Mouse (Mus musculus): Measurements from ENCODE around the gene Mtus2. TPM values are rescaled to one million over a fixed set of nuclear protein-coding genes. Genes with fewer than 3 reads are reported as not detected.

The Mtus2 gene
- total and polyA plus RNA-seq, 3 experiments, result 0.03 to 0.13 TPM; not detected in 1

DNA sequence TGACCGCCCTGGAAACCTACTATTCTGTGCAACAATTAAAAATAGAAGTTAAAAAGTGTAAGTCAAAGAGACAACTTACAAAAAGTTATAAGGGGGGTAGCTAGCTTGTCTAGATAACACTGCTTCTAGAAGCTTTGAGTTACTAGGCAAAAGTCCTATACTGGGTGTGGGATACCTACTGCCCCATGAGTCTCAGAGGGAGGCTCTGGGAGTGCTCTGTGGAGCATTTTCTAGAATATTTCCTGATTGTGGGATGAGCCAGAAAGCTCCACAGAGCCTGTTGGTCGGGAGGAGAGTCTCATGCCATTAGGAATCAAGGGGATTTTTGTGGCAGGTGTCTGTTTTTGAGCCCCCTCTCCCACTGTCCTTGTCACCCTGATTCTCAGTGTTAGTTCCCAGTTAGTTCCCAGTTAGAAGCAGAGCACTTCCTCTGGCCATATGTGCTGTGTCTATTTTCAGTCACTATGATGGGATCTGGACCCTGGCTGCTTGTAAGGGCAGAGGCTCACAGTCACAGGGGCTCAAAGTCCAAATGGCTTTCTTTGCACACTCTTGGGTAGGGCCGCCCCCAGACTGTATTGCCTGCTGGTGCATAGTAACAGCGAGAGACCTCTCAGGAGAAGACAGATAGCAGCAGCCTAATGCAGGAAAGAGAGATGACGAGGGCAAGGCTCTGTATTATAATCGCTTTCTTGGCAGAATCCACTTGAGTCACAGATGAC lies 57.2 kb downstream of the Mtus2 start:
- Histone ChIP-seq H3K36me3 (replicated peaks in 1 of 2; ENCODE audit: control insufficient read depth in 1 of 2, insufficient read depth in 1 of 2, low read length in 1 of 2) (no peaks in the 10 kb centered on the region), H3K27ac (ENCODE audit: insufficient read depth, low read depth) (no peak overlapping the region), H3K4me2 (ENCODE audit: insufficient read depth, low read depth, poor library complexity, severe bottlenecking) (no peak overlapping the region), H3K9me3 (replicated peaks; ENCODE audit: low read length) (peaks cover 44% of the 10 kb centered on the region), H3K27me3 (replicated peaks) (no peaks in the 10 kb centered on the region), H3K79me2 (replicated peaks; ENCODE audit: control insufficient read depth, extremely low read depth, insufficient read depth, poor library complexity, severe bottlenecking) (no peaks in the 10 kb centered on the region), H3K4me1 (ENCODE audit: control insufficient read depth in 1 of 2, insufficient read depth in 2 of 2) (no peaks in the 10 kb centered on the region), H3K4me3 (replicated peaks in 1 of 3; ENCODE audit: low read depth in 2 of 3, low read length in 2 of 3, poor library complexity in 1 of 3) (no peak overlapping the region), H3K9ac (ENCODE audit: insufficient read depth, low read depth) (no peak overlapping the region)
- in situ Hi-C loops (cut with MboI; ENCODE audit: low pct_ligation_motif_present, low pct_unique_long_range_greater_than_20kb, low sequenced_read_pairs), result no loop called here
- TF ChIP-seq EP300 (IDR thresholded peaks at IDR 0.05; ENCODE audit: low read length) (no peak), USF2 (conservative IDR thresholded peaks at IDR 0.05; ENCODE audit: low read depth, low read length) (no peak), ZKSCAN1 (IDR thresholded peaks at IDR 0.05; ENCODE audit: borderline replicate concordance, low read depth, low read length) (no peak), MEF2A (IDR thresholded peaks at IDR 0.05; ENCODE audit: borderline replicate concordance, low read depth, low read length) (no peak), POLR2AphosphoS2 (IDR thresholded peaks at IDR 0.05; ENCODE audit: low read depth, low read length) (no peak), RAD21 (IDR thresholded peaks at IDR 0.05; ENCODE audit: low read depth, low read length) (no peak)
- no peak for DNase-seq (ENCODE audit: extremely low read depth)
- dilution Hi-C loops (cut with MboI; ENCODE audit: extremely low pct_ligation_motif_present, extremely low pct_unique_long_range_greater_than_20kb, low sequenced_read_pairs), result no loop called here

DNA sequence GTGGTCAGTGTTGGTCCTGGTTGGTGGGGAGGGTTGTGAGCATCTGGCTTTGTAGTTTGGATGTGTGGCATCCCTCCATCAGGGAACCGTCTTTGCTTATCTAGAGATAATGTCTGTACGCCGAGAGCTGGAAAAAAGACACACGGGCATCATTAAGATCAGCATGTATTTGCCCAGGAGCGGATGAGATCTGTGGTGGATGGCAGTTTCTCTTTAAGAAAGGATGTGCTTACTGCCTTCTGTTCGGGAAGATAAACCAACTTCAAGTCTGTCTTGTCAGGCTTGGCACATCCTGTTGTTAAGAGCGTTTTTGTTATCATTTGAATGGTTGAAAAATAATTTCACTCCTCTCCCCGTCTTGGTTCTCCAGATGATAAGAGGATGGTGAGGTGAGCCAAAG lies 58.3 kb downstream of the Mtus2 start:
- no peak overlapping the region for H3K4me3 ChIP-seq (replicated peaks in 1 of 3; ENCODE audit: low read depth in 2 of 3, low read length in 2 of 3, poor library complexity in 1 of 3)
- no peaks in the 10 kb centered on the region for H3K36me3 ChIP-seq (replicated peaks in 1 of 2; ENCODE audit: control insufficient read depth in 1 of 2, insufficient read depth in 1 of 2, low read length in 1 of 2)
- in situ Hi-C loops (cut with MboI; ENCODE audit: low pct_ligation_motif_present, low pct_unique_long_range_greater_than_20kb, low sequenced_read_pairs) (no loop called here), dilution Hi-C loops (cut with MboI; ENCODE audit: extremely low pct_ligation_motif_present, extremely low pct_unique_long_range_greater_than_20kb, low sequenced_read_pairs) (no loop called here)
- H3K4me1 ChIP-seq (ENCODE audit: control insufficient read depth in 1 of 2, insufficient read depth in 2 of 2), result no peaks in the 10 kb centered on the region
- peaks cover 48% of the 10 kb centered on the region for H3K9me3 ChIP-seq (replicated peaks; ENCODE audit: low read length)
- TF ChIP-seq BHLHE40 (IDR thresholded peaks at IDR 0.05; ENCODE audit: low read depth, low read length) (no peak), CTCF (conservative IDR thresholded peaks at IDR 0.05 in 1 of 2, IDR thresholded peaks at IDR 0.05 in 1 of 2; ENCODE audit: low read depth in 2 of 2, low read length in 2 of 2) (no peak), RCOR1 (conservative IDR thresholded peaks at IDR 0.05; ENCODE audit: low read depth, low read length) (no peak), MYC (IDR thresholded peaks at IDR 0.05; ENCODE audit: low read depth, low read length) (no peak), POLR2AphosphoS2 (IDR thresholded peaks at IDR 0.05; ENCODE audit: low read depth, low read length) (no peak), NELFE (IDR thresholded peaks at IDR 0.05; ENCODE audit: low read depth, low read length) (no peak), ETS1 (conservative IDR thresholded peaks at IDR 0.05; ENCODE audit: low read depth, low read length) (no peak), EP300 (IDR thresholded peaks at IDR 0.05; ENCODE audit: low read length) (no peak), PAX5 (IDR thresholded peaks at IDR 0.05; ENCODE audit: low read length) (no peak), KAT2A (IDR thresholded peaks at IDR 0.05; ENCODE audit: insufficient replicate concordance, low read length) (no peak), ELF1 (IDR thresholded peaks at IDR 0.05; ENCODE audit: low read depth, low read length) (no peak), ZMIZ1 (IDR thresholded peaks at IDR 0.05; ENCODE audit: low read depth, low read length) (no peak), CHD2 (IDR thresholded peaks at IDR 0.05; ENCODE audit: low read length) (no peak), TCF12 (IDR thresholded peaks at IDR 0.05; ENCODE audit: low read depth, low read length) (no peak)
- H3K27ac ChIP-seq (ENCODE audit: insufficient read depth, low read depth), result no peak overlapping the region
- H3K79me2 ChIP-seq (replicated peaks; ENCODE audit: control insufficient read depth, extremely low read depth, insufficient read depth, poor library complexity, severe bottlenecking), result no peaks in the 10 kb centered on the region
- DNase-seq (ENCODE audit: extremely low read depth), result no peak
- H3K27me3 ChIP-seq (replicated peaks), result no peaks in the 10 kb centered on the region
- no peak overlapping the region for H3K4me2 ChIP-seq (ENCODE audit: insufficient read depth, low read depth, poor library complexity, severe bottlenecking)
- H3K9ac ChIP-seq (ENCODE audit: insufficient read depth, low read depth), result no peak overlapping the region

All from CH12.LX (cell line).